Mouse (Mus musculus): ENCODE measurements around the gene Klhl40.

The Klhl40 gene

GRCm38 (mm10) chr9:121778066-121778624 lies 738 bp downstream of the Klhl40 start:
- no peak for DNase-seq (ENCODE audit: low spot score)

- DNase-seq (ENCODE audit: low spot score), result no peak
These were observed 7.4 kb downstream of the Klhl40 start for GRCm38 (mm10) chr9:121784801-121785200.

GRCm38 (mm10) chr9:121785261-121785660 lies 7.9 kb downstream of the Klhl40 start:
- no peak for DNase-seq (ENCODE audit: low spot score)

DNA sequence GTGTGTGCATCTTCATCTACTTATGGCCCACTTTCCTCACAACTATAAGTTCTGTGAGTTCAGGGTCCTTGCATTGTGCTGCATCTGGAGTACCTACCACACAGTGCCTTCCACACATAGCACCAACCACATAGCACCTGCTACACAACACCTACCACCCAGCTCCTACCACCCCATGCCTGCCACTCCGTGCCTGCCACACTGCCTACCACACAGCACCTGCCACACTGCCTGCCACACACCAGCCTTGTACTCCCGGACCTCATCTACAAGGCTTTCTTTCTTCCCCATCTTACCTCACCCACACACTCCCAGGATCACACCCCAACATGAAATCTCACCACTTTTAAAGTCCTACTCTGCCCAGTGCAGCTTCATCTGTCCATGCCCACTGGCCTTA lies 9.0 kb downstream of the Klhl40 start:
- DNase-seq (ENCODE audit: low spot score), result no peak

- DNase-seq (ENCODE audit: low spot score), result peak; percentile 58
These were observed 13.8 kb downstream of the Klhl40 start for GRCm38 (mm10) chr9:121791206-121791605.

GRCm38 (mm10) chr9:121791757-121792521 lies 14.5 kb downstream of the Klhl40 start, which contains the start of gene Hhatl:
Gene Hhatl (minus strand): TSS chr9:121792507.
- DNase-seq (ENCODE audit: low spot score), result no peak

GRCm38 (mm10) chr9:121794972-121795539 lies 17.6 kb downstream of the Klhl40 start:
- no peak for DNase-seq (ENCODE audit: low spot score)

DNA sequence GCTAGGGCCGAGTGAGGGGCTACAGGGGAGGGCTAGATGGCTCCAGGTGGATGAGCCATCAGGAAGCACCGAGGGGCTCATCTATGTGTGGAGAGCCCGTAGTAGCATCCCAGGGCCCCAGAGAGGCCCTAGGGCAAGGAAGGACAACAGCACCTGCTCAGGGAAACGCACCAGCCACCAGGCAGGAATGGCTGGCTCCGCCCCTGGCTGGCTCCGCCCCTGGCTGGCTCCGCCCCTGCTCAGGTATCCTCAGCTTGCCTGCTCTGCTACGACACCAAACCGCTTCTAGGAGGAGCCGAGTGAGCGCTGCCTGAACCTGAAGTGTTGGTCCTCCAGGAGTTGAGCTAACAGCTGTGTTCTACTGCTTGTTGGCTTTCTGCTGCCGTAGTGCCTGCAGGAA lies 20.3 kb downstream of the Klhl40 start:
- DNase-seq (ENCODE audit: low spot score), result no peak

DNA sequence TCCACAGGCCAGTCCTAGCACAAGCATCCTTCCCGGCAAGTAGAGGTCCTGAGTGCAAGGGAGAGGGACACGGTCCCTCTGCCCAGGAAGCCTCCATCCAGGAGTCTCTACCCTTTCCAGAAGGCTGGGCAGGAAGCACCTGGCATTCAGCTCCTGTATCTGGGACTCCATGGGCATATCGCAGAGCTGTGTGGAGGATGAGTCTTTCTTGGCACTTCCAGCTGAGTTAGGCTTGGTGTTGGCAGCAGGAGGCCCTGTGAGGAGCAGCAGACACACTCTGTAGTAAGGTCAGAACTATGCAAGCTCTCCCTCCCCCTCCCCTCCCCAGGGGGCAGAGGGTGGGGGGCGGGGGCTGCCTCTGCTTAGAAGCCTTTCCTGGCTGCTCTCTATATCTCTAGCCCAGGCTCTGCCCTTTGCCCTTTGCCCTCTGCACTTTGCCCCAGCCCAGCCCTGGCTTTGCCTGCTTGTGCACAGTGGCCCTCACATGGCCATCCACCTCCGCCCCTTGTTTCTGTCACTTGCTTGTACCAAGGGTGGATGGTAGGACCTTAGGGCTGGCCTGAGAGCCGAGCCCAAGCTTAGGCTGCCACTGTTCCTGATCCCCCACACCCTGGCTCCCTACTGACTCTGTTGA lies 21.6 kb downstream of the Klhl40 start:
- no peak for DNase-seq (ENCODE audit: low spot score)

GRCm38 (mm10) chr9:121802747-121803146 lies 25.3 kb downstream of the Klhl40 start:
- DNase-seq (ENCODE audit: low spot score), result no peak

- DNase-seq (ENCODE audit: low spot score), result no peak
These were observed 30.1 kb downstream of the Klhl40 start for GRCm38 (mm10) chr9:121807546-121807945.

- DNase-seq (ENCODE audit: low spot score), result no peak
These were observed 30.5 kb downstream of the Klhl40 start for GRCm38 (mm10) chr9:121807947-121808346.

DNA sequence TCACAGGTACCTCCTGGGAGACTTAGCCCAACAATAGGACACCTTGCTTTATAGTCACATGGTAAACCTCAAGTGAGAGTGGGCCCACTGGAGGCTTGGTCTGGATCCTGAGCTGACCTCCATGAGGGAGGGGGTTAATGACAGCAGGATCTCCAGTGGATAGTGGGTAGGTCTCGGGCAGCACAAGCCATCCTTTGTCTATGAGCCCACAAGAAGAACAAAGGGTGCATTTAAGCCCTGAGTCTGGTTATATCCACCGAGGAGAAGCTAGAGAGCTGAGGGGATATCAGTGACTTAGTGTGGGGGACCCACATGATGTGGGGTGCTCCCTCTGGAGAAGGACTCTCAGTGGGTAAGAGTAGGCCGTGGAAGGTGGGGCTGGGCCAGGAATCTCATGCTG lies 31.1 kb downstream of the Klhl40 start:
- no peak for DNase-seq (ENCODE audit: low spot score)

DNA sequence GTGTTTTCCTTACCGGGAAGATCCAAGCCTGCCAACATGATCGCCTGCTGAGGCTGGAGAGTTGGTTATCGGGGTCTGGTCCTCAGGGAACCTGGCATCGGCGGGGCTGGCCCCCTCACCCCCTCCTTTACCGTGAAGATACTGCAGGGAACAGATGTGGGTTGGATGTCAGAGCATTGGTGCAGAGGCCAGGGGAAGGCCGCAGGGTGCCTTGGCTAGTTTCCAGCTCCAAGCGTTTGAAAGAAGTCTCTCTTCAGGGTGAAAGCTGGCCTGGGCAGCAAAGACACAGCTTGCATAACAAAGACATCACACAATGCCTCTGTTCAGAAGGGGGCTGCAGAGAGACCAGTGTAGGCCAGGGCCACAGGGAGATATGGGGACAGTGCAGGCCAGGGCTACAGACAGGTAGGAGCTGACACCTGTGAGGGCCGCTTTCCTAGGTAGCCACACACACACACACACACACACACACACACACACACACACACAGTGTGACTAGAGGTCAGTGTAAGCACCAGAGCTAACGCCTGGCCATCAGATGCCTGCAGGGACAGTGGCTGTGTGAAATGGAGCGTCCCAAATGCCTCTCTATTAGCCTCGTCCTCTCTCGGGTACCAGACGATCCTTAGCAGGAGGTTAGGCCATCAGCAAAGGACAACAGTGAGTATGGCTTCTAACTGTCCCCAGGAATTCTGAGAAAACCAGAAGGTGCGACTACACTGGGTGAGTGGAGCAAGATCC lies 32.8 kb downstream of the Klhl40 start:
- DNase-seq (ENCODE audit: low spot score), result peak; percentile 56

GRCm38 (mm10) chr9:121815183-121815582 lies 37.8 kb downstream of the Klhl40 start:
- no peak for DNase-seq (ENCODE audit: low spot score)

DNA sequence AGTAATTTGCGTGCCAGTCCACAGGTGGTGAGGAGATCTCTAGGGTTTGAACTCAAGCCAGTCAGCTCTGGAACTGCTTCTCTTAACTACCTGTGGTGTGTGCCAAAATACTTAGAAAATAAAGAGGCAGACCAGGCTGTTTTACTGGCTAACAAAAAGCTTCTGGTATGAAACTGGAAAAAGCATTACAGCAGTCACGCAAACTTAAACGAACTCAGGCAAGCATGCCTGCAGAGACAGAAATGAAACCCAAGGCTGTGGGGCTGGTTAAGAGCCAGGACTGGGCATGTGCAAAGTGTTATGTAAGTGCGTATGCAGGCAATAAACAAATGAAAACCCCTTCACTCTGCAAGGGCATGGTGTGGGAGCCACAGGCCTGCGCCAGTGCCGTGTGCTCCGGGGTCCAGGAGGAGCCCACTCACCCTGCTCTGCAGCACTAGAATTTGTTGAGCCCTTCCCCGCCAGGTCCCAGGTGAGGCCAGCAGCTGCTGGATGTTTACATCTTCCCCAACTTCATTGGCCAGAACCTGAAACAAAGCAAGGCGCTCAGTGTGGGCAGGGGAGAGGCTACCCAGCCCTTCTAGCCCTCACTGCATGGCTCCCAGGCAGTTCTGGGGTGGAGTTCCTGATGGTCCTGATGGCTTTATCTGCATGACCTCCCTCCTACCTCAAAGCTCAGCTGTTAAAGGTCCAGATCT lies 41.8 kb downstream of the Klhl40 start:
- DNase-seq (ENCODE audit: low spot score), result no peak

- no peak for DNase-seq (ENCODE audit: low spot score)
These were observed 42.5 kb downstream of the Klhl40 start for GRCm38 (mm10) chr9:121819771-121820471.

DNA sequence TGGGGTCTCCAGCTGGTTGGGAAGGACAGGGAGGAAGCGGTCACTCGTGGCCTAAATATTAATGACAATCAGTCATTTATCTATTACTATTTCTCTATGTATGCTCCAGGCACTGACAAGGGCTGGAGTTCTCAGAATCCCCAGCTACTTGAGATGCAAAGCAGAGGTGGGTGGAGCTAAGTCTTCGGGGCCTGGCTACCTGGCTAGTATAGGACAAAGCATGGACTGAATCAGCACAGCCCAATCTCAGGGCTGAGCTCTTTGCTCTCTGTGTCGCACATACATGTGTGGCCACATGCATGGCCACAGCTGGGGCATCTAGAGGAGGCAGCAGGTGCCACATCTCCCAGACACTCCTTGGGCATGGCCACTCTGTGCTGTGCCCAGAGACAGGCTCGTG lies 43.4 kb downstream of the Klhl40 start:
- DNase-seq (ENCODE audit: low spot score), result no peak

DNA sequence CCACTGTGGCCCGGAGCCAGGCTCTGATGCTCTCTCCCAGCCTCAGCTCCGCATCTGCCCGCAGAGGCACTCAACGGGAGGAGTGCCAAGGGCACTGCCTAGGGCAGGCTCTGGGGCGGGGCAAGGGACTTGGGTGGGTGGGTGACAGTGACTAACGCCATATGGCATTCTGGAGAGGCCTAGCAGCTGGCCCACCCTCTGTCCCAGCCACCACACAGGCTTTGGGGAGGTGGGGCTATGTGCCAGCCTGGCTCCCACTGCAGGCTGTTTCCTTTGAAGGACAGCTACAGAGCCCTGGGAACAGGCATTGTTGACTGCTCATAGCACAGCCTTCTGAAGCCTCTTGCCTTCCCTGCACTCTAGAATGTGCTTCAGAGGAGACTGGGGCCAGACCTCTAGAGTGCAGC lies 45.2 kb downstream of the Klhl40 start:
- DNase-seq (ENCODE audit: low spot score), result no peak

DNA sequence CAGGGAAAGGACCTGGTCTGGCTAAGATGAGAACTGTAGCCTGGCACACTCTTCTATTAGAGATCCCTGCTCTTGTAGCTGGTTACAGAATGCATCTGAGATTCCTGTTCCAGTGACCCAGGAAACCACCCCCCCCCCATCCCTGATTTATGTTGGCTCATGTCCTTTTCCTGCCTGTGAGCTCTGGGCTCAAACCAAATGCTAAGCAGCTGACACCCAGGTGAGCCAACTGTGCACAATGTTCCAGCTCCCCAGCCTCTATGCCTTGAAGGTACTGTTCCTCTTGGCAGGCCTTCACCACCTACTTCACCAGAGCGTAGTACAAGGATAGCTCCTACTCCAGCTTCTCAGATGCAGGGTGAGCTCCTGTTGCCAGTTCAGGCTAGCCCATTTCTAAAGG lies 45.6 kb downstream of the Klhl40 start:
- DNase-seq (ENCODE audit: low spot score), result no peak

GRCm38 (mm10) chr9:121823991-121824390 lies 46.6 kb downstream of the Klhl40 start:
- no peak for DNase-seq (ENCODE audit: low spot score)
